Mouse (Mus musculus) neutrophil, adult 5-6 weeks (primary cell): Measurements from ENCODE around the gene Samd4. TPM values are rescaled to one million over a fixed set of nuclear protein-coding genes. Genes with fewer than 3 reads are reported as not detected.
A peak's percentile ranks its signal among the peaks of the same experiment; 100 is the strongest.
"Not testable (repeated sequence)": the region's sequence is repeated elsewhere in the genome, so short reads cannot be mapped to it uniquely, and the experiment has no call there.

Experiments used
- ATAC-seq: fragments of 151-379, 151-347 bp; 2 replicates; pipeline ENCODE4 v1.8.0; 2017; ENCODE audit warnings: mild to moderate bottlenecking, moderate TSS enrichment; ENCODE audit not compliant: insufficient number of reproducible peaks, poor library complexity, low FRiP score, severe bottlenecking; ENCODE audit errors: extremely low read depth
- total RNA-seq: library from RNA; stranded (forward); fragments of 200-1000 nt; gene quantifications from 2 replicates; pipeline ENCODE4 v1.2.3, GENCODE M21; 2017

The Samd4 gene
- total RNA-seq, 1 experiment from 2014 or later: not detected

DNA sequence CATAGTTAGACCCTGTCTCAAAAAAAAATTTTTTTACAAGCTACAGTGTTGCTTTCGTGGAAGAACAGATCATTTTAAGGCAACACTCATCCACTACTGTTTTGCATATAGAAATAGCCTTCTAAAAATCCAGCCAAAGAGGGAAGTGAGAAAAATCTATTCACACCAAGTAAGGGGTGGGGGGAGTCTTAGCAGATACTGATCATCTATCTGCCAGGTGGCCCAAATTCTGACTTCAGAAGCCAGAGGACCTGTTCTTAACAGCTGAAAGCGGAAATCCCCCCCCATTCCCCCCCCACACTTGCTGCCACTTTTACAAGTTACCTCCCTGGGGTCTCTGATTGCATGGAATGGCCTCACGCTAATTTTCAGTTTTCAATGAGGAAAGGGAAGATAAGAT, 203.5 kb downstream of the Samd4 start:
- ATAC-seq: no peak

DNA sequence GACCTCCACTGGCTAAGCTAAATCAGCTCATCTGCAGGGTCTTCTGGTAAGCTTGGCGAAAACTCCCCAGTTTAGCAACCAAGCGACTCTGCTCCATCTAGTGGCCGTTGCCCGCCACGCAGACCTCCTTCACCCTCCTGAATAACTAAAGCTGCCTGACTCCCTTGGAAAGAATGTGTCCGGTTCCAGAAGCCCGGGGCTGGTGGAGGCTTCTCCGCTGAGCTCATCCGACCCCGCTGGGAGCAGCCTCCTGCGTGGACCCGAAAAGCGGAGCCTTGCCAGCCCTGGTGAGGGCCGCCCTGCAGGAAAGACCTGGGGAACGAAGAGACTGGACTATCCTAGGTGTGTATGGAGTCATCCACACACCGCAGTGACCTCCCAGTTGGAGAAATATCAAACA, 204.1 kb downstream of the Samd4 start:
- peak; percentile 63 for ATAC-seq

DNA sequence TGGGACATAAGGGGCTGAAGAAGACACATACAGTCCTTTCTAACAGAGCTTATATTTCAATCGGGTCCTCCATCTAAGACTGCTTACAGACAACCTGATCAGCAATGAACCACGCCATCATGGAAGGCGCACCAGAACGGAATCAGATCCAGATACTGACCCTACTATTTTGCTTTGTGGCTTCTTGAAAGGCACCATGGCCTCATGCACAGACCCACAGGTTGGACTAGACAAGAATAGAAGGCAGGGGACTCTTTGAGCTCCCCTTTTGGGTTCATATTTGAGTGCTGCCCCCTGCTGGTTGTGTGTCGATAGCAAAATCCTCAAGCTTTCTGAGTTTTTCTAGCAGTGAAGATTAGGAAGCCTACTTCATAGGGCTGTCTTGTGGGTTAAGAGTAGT, 204.5 kb downstream of the Samd4 start:
- peak; percentile 40; the same call in 1 of the 2 replicates for ATAC-seq

DNA sequence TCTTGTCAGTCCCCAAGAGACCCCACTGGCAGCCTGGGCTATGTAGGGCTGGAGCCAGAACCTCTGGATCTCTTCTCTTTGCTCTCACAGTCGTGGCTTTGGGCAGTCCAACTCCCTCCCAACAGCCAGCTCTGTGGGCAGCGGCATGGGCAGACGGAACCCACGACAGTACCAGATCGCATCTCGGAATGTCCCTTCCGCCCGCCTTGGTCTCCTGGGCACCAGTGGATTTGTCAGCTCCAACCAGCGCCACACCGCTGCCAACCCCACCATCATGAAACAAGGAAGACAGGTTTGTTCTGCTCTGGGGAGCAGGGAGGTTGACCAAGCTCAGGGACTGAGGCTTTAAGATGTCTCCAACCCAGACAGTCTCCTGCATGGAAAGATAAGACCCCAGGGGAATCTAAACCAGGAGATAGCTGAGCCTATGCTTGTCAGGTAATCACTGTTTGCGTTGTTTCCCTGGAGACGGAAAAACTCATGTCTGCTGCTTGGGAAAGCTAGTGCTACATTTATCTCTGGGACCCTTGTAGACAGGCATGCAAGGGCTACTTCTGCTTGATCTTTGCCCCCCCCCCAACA, 205.1 kb downstream of the Samd4 start:
- no peak for ATAC-seq

DNA sequence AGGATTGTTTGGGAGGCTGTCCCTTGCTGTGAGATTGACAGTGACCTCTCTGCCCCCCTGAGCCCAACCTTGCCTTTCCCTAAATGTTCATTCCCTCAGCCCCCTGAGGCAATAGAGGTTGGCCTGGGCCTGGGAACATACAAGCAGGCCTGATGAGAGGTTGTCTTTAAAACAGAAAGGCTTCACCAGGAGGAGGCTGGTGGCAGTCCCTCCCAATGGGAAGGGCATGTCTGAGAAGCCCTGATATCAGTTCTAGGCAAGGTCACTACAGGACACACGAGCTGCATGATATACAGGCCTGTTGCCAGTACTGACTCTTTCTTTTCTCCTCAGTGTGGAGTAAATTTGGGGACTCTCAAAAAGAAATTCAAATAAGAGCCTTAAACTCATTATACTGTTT, 205.7 kb downstream of the Samd4 start:
- ATAC-seq: no peak

DNA sequence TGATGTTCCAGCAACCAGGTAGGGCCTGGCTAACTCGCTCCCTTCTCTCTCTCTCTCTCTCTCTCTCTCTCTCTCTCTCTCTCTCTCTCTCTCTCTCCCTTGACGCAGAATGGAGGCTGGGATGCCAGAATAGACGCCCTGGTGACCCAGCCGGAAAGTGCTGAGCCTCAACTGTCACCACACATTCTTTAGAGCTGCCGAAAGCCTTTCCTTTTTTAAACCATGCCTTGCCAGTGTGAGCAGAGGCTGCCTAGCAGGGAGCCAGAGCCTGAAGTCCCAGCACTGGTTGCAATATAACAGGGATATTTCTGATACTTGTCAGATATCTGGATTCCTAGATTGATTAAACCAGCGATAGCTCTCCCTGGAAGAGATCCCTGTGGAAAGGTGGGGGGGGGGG, 206.5 kb downstream of the Samd4 start:
- no peak for ATAC-seq

DNA sequence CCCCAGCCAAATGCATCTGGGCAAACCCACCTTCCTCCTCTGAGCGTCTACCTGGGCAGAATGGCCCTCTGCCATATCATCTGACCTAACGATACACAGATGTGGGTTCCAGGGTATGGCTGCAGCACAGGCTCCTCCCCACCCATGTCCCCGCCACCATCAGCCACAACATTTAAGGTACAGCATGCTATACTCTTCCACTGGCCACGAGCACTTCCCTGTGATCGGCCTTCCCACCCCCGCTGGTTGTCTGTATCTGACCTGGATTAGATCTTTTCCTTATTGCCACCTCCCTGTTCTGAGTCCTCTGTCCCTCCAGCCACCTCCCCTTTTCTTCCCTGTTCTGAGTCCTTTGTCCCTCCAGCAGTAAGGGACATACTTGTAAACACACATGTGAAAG, 209.3 kb downstream of the Samd4 start:
- no peak for ATAC-seq

DNA sequence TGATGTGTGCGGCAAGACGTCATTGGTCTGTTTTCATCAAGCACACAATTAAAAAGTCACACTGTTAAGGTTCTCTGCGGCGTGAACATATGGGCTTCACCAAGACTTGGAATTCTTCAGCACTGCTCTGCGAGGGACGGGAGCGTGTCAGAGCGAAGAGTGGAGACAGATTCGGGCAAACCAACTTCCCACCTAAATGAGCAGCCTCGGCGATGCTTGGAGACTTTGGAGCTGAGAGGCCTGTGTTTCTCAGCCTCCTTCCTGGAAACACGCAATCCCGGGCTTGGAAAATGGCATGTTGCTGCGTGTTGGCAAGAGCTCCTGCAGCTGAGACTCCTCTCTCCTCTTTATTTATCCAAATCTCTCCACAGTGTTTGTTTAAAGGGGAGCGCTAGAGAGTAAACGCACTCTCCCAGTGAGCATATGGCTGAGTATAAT, 210.7 kb downstream of the Samd4 start:
- ATAC-seq: no peak

DNA sequence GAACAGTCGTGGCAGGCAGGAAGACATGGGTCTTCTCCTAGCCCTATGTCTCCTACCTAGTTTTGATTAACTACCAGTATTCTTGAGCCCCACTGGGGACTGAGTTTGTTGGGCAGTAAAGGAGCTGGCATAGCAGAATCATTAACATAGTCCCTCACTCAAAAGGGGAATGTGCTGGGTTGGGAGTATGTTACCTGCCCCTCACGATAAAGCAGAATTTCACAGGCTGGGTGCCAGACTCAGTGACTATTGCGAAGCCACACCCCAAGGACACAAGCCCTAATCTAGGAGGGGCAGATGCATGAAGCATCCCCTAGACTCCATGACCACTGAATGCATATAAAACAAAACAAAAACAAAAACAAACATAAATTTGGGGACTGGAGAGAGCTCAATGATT, 212.4 kb downstream of the Samd4 start:
- no peak for ATAC-seq

DNA sequence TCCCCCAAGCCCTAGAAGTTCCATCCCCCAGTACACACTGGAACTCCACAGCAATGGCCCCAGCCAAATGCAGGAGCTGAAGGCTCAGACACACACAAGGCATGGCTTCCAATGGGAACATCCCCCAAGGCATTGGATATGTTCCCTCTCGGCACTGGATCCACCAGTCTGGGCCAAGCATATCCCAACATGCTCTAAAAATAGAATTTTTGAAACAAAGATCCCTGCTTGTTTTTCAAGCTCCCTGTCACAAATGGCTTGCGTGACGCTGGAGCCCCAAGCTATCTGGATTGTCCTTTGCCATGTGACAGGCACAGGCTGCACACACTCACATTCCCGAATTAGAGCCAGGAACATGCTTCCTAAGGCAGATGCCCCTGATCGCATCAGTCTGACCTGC, 213.7 kb downstream of the Samd4 start:
- no peak for ATAC-seq

DNA sequence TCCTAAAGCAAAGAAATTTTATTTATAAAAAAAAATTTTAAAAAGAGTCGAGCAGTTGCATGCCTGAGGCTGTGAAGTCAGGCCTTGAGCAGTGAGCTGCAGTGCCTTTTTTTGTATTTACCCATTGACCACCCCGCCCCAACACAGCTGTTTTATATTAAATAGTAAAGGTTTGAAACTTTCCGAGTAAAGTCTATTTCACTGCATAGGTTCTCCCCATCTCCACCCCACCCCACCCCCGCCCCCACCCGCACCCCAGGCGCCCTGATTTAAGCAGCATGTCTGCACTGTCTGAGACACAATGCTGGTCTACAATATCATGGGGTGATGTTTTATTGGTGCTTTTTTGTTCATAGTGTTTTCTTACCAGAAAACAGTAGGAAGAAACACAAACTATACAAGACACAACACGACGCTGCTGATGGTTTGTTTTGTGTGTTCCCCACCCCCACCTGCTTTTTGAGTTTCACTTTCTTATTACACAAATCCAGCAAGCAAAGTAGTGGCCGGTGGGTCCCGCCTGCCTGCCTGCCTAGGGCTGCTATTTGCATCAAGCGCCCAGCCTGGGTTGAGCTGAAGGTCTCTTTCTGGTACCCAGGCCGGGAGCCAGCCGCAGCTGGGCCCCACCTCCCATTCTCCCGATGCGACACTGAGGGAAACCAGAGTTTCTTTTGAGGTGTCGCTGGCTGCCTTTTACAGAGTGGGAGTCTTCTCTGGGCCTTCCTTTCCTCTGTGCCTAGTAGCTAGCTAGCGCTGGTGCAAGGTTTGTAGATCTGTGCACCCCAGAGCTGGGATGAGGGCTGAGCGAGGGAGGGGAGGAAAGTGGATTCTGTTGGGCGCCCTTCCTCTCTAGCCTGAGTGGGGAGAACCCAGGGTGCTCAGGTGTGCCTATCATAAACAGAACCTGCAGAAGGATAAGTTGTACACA, 221.9 kb downstream of the Samd4 start:
- ATAC-seq: 0 out of 2 replicates have a peak, but pooled peaks have one; percentile 18

DNA sequence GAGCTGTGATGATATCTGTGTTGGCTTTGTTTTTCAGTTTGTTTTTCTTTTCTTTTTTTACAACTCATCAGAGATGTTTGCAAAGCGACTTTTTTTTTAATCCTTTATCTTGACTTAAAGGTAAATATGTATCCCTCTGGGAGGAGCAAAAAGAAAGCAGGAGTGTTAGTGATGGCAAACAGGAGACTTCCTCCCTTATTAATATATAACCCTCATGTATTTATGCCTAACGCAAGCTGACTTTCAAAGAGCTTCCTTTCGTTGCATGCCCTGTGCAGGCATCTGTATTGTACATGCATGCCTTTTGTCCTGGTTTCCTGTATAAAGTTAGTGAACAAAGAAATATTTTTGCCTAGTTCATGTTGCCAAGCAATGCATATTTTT, 222.5 kb downstream of the Samd4 start:
- no peak for ATAC-seq

DNA sequence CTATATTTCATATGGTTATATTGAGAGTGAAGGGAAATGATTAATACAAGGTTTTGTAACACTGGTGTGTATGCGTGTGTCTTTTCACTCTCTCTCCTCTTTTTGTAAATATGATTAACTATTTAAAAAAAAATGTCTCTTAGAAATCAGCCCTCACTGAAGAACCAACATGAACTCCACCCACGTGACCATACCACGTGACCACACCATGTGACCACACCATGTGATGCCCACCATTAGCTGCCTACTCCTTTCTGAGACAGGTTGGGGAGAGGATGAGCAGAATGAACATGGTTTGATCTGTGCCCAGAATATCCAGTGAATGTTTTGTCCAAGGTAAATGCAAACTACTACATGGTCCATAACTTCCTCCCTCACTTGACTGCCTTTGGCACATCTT, 223.1 kb downstream of the Samd4 start:
- ATAC-seq: no peak

DNA sequence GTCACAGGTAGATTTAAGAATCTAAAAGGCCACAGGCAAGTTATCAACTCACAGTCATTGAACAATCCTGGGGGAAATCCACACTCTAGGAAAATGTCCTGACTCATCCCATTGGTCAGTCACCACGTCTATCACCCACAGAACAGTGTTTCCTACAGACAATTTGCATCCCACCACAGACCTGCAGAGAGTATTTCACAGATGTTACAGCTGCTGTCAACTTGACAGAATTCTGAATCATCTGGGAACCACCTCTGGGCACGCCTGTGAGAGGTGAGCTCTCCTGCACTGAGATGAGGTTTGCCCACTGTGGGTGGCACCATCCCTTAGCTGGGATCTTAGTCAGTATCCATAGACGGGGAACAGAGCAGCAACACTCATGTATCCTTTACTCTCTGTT, 224.8 kb downstream of the Samd4 start:
- no peak for ATAC-seq

DNA sequence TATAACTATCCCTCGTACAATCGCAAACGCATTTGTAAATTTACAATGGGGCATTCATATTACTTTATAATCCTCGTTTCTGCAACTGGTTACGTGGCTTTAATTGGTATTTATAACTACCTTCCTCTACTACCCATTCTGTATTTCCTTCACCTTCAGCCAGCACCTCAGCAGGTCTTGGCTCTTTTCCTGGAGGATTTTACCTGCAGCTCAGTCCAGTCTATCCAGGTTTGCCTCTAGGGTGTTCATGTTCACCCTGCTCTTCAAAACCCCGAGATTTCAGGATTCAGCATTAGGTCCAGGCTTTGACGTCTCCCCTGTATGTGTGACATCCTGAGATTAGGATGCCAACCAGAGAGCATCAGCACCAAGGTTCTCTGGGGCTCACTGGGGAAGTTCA, 227.7 kb downstream of the Samd4 start:
- ATAC-seq: not testable (repeated sequence)

DNA sequence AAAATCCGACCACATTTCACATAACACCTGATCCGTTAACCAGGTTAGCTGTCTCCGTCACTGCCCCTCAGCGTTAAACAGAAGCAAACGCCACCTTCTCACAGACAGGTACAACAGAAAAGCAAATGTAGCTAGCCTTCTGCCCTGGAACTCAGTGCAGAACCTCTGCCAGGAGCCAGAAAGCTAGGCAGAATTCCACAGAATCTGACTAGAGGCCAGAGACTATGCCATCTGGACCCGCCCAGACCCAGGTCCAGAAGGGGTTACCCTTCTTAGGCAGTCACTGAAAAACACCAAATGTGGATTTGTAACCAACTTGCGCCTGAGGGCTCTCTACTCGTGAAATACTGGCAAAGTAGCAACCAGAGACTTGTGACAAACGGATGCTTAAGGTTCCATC, 228.7 kb downstream of the Samd4 start:
- ATAC-seq: no peak

DNA sequence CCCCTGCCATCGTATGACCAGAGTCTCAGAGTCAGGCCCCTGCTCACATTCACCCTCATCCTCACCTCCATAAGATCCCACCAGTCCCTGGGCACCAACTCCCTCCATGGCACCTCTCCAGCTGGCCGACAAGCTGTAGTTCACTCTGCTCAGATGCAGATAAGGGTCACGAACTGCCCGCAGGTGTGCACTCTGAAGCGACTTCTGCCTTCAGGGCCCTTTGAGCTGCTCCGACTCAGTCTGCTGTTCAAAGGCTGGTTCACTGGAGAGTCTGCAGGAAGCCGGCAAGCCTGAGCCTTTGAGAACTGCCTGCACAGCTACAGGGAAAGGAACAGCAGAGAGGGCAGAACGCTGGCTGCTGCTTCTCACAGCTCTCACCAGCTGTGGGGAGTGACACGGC, 232.5 kb downstream of the Samd4 start:
- ATAC-seq: no peak

DNA sequence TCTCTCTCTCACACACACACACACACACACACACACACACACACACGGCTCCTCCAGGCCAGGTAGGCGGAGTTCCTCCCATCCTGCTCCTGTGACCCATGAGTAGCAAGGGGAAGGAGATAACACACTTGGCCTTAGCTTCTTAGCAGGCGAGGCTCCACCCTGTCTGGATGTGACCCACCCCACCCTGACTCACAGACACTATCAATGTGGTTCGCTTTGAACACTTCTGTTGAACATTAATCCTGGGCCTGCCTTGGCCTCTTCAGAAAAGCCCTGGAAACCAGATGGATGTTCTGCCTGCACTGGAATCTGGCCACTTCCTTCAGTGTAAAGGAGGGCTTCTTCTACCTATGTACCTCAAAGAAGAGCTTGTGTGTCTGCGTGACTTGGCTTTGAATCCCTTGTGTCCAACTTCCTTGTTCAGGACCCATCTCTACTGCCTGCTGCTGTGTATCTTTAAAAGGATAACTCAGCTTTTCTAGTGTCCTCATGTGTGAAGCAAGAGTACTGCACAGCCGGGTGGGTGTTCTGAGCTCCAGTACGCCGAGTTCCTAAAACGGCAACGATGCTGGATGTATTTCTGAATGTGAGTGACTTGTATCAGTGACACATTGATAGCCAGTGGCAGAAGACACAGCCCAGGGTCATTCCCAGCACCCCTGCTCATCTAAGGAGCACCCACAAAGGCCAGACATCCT, 233.6 kb downstream of the Samd4 start:
- no peak for ATAC-seq

DNA sequence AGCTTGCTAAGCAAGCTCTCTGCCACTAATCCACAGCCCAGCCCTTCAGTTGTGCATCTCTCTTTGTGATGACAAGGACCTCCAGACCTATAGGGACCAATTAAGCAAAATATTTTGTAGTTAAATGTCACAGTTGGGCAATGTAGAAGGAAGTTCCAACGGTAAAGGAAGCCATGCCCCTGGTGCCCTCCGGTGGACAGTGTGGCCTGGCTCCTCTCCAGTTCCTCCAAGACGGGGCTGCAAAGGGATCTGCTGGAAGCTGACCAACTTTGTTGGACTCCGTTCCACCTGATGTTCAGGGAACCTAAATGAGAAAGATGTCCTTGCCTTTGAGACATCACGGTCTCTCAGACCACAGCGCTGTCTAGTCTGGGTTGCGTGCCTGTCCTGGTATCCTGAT, 234.9 kb downstream of the Samd4 start:
- no peak for ATAC-seq

DNA sequence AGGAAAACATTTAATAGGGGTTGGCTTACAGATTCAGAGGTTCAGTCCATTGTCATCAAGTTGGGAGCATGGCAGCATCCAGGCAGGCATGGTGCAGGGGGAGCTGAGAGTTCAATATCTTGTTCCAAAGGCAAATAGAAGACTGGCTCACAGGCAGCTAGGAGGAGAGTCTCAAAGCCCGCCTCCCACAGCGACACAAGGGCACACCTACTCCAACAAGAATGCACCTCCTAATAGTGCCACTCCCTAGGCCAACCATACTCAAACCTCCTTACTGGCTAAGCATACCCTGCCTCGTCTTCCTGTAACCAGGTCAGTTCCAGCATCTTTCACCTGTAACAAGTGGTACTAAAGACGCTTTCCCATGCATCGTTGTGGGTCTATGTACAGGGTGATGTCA, 245.3 kb downstream of the Samd4 start:
- no peak for ATAC-seq
